Mouse (Mus musculus) layer of hippocampus, adult 9-11 months (tissue): Measurements from ENCODE around the gene Cux1.

ENCODE experiments used
- DNase-seq: peaks from one replicate; pipeline ENCODE4 v3.0.0; 2022

Cux1 gene

GRCm38 (mm10) chr5:136566812-136567175, 496 bp downstream of the Cux1 start:
- DNase-seq: no peak

GRCm38 (mm10) chr5:136566001-136566811, 1.1 kb downstream of the Cux1 start:
- DNase-seq: peak; percentile 30

- peak; percentile 7 for DNase-seq
These were observed 1.9 kb downstream of the Cux1 start for GRCm38 (mm10) chr5:136565311-136565811.

- no peak for DNase-seq
These were observed 2.5 kb downstream of the Cux1 start for GRCm38 (mm10) chr5:136564613-136565299.

- no peak for DNase-seq
These were observed 3.3 kb downstream of the Cux1 start for GRCm38 (mm10) chr5:136563996-136564395.

DNA sequence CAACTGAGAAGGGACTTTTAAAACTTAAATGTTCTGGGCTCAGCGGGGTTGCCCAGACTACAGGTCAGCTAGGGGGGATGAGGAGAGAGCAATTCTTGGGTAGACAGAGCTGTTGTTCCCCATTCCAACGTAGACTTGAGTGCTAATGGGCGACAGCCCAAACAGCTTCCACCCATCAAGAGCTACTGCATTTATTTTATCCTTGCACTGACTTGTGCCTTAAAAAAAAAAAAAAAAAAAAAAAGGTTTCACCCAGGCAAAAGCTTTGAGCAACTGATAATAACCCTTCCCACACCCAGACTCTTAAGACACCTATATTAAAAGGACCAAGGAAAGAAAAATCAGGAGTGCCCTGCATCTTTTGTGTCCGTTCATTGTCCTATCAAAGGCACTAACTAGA, 4.2 kb downstream of the Cux1 start:
- DNase-seq: no peak

DNA sequence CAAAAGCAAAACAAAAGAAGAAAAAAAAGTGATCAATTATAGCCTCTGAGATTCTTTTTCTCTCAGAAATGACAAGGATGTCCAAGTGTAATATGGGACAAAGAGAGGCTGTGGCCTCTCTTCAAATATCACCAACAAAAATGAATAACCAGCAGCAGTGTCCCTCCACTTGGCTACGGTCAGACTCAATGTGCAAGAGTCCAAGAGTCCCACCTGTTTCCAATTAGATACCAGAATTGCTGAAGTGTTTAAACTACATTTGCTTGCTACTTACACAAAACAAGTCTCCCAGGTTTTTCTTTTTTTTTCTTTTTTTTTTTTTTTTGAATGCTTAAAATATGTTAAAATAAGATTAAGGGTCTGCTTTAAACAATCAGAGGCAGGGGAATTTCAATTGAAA, 5.1 kb downstream of the Cux1 start:
- DNase-seq: no peak

GRCm38 (mm10) chr5:136561641-136562040, 5.6 kb downstream of the Cux1 start:
- DNase-seq: no peak

- DNase-seq: no peak
These were observed 6.6 kb downstream of the Cux1 start for GRCm38 (mm10) chr5:136560656-136561055.

- DNase-seq: no peak
These were observed 9.8 kb downstream of the Cux1 start for GRCm38 (mm10) chr5:136557446-136557845.

GRCm38 (mm10) chr5:136556328-136557262, 10.7 kb downstream of the Cux1 start:
- no peak for DNase-seq

GRCm38 (mm10) chr5:136555703-136556102, 11.6 kb downstream of the Cux1 start:
- peak; percentile 23 for DNase-seq

GRCm38 (mm10) chr5:136552832-136553231, 14.5 kb downstream of the Cux1 start:
- DNase-seq: no peak

DNA sequence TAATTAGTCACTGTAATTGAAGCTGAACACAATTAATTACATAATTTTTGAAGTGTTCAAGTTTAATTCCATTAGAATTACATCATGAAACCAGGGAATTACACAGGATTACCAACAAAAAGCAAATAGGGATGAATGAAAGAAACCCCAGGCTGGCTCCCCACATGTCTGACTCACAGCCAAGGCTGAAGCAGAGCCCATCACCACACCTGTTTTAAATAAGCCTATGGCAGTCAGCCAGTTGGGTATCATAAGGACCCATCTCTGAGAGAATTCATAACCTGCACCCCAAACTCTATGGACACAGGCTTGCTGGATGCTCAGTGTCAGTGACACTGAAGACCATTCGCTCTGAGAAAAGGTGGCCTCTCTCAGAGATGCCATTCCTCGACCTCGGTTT, 15.2 kb downstream of the Cux1 start:
- no peak for DNase-seq

DNA sequence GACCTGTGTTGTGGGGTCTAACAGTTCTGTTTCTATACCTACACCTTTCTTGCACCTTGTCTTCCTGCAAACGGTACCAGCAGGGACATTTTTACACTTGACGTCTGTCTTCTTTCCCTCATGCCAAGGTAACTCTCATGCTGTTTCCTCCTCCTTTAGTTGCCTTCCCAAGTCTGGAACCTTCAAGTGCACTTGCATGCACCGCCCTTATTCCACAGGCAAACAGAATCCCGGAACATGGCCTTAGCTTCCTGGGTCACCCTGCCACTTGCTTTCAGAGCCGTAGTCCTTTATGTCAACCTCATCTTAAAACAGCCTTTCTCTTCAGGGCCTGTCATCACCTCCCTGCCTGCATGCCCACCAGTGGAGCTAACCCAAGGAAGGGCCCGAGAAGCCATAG, 15.7 kb downstream of the Cux1 start:
- DNase-seq: no peak

- DNase-seq: no peak
These were observed 16.6 kb downstream of the Cux1 start for GRCm38 (mm10) chr5:136550726-136551125.

DNA sequence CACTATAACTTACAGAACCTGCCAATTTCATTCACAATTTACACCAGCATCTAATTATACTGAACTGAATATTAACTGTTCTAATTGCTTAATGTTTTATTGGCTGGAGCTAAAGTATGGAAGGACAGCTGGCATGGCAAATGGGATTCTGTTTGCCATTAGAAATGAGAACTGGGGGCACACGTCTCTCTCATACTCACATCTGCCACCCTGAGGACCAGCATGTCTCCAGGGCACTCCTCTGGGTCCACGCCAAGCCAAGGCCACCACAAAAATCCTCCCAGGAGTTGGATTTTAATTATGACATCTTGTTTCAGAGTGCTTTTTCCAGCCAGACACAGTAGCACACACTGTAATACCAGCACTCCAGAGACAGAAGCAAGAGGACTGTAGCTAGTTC, 18.5 kb downstream of the Cux1 start:
- DNase-seq: no peak

DNA sequence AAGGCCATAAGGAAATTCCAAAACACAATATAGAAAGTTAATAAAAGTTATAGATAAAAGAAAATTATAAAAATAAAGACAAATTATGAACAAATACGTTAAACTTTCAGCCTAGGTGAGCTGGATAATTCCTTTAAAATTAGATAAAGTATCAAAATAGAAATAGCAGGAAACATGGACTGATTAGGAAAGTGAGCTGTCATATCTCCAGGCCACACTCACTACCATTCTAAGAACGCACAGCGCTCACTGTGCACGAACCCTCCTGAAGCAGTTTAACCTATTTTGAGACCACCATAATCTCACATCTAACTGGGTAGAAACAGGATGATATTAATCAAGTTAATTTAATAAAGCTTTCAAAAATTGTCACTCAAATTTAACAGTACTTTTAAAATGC, 22.2 kb downstream of the Cux1 start:
- no peak for DNase-seq

DNA sequence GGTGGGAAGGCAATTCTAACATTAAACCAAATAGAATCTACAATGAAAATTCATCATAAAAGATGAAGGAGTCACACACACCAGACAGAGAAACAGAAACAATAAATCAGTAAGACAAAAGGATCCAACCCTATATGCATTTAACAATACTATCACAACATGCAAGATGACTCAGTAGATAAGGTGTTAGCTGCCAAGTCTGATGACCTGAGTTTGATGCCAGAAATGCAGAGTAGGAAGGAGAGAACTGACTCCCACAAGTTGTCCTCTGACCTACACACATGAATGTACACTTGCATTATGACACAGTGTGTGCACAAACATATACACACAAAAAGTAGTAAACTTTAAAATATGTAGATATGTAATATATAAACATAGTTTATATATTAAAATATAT, 24.1 kb downstream of the Cux1 start:
- DNase-seq: no peak

- peak; percentile 14 for DNase-seq
These were observed 26.3 kb downstream of the Cux1 start for GRCm38 (mm10) chr5:136540952-136541351.

DNA sequence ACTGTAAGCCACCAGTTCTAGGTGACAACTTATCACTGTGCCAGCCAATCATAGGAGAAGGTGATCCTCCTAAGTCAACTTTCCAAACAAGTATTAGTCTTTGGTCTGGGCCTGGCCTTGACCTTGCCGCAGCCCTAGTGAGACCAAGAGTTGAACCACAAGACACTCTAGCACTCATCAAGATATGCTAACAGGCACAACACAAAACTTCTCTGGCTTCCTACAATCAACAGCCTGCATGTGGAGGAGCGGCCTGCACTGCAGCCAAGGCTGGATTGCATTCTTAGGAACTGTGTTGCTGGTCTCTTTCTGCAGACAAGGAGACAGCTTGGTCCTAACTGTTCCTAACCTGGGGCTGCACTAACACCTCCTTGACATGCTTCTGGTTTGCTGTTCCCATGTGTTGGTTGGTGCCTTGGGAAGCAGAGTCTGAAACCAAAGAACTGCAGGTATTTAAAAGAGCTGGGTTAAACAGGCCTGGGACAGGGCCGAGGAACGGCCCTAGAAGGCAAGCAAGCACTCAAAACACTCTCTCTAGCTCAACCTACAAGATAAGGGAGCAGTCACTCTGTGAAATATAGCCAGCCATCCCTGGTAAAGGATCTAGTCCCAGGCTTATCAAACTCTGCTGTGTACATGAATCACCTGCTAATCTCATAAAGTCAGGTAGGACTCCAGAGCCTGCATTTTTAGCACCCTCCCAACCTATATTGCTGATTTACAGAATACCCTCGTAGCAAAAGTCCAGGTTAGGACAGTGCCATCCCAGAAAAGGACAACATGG, 27.0 kb downstream of the Cux1 start:
- no peak for DNase-seq

GRCm38 (mm10) chr5:136536753-136537152, 30.5 kb downstream of the Cux1 start:
- DNase-seq: no peak
